Mouse (Mus musculus): ENCODE results near the gene Dusp13. TPM values are rescaled to one million over a fixed set of nuclear protein-coding genes. Genes with fewer than 3 reads are reported as not detected.

Gene Dusp13
- polyA plus RNA-seq (2017; shearing (Covaris generic)): under 1 TPM in 1 of 2 experiments, not detected in 1; 0.16 TPM

GRCm38 (mm10) chr14:21750881-21751542, at the start of gene Dusp13:
Gene Dusp13 (minus strand): TSS chr14:21751181.

DNA sequence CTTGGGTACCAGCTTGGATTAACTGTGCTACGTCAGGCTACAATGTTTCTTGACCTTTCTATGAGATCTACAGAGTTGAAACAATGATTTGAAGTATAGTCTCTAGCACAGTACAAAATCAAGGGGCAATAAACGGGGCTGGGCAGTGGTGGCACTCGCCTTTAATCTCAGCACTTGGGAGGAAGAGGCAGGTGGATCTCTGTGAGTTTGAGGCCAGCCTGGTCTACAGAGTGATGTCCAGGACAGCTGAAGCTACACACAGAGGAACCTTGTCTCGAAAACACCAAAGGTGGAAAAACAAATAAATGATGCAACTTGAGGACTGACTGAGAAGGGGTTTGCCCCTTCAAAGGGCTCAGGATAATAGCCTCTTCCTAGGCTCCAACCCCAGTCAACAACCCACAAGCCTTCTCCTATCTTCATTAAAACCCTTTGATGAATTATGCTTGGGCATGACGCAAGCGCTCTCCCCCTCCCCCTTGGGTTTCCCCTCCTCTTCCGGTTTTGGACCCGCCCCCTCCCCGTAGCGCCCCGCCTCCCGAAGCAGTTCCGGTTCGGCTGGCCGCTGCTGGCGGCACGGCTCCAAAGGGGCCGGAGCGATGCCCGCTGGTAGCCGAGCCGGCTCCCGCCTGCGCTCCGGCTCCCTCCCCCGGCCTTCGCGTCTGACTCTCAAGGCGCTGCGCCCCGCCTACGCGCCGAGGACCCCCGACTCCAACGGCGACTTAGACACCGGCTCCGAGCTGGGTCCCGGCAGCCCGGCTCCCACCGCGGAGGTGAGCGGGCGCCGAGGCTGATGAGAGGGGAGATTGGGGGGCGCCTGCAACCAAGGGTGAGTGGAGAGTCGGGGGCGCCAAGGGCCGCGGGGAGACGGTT, 737 bp downstream of the Dusp13 start, which contains the start of gene Samd8:
Samd8 (plus strand) TSS at position 524 of the 873 bp plus-strand sequence.

GRCm38 (mm10) chr14:21714486-21714885, 36.5 kb downstream of the Dusp13 start, which contains the start of gene Dupd1:
Gene Dupd1 (minus strand): TSS chr14:21714576.

Other genes with a start within 250 kb of the Dusp13 start
- not detected for gene Dupd1, start 36.6 kb downstream of the Dusp13 start, polyA plus RNA-seq (2017; shearing (Covaris generic))
- 1 to 10 TPM; 7.5 to 8.8 TPM for gene Samd8, start 650 bp downstream of the Dusp13 start, polyA plus RNA-seq (2017; shearing (Covaris generic))
- gene Vdac2, start 74.1 kb upstream of the Dusp13 start, polyA plus RNA-seq (2017; shearing (Covaris generic)): 100 to 1,000 TPM; 183 to 223 TPM
- gene Comtd1, start 97.8 kb upstream of the Dusp13 start, polyA plus RNA-seq (2017; shearing (Covaris generic)): 10 to 100 TPM; 24.7 to 36.6 TPM
- gene Zfp503, start 238.4 kb upstream of the Dusp13 start, polyA plus RNA-seq (2017; shearing (Covaris generic)): under 1 TPM in 1 of 2 experiments, not detected in 1; 0.04 TPM